Mouse (Mus musculus): ENCODE data around the gene Dnajc5g. TPM values are rescaled to one million over a fixed set of nuclear protein-coding genes. Genes with fewer than 3 reads are reported as not detected.

Gene Dnajc5g
- polyA plus RNA-seq, 1 experiment from 2014 or later, result not detected

GRCm38 (mm10) chr5:31080059-31080794 lies 25.9 kb upstream of the Dnajc5g start:
- ATAC-seq (ENCODE audit: low FRiP score, low TSS enrichment), result no peak
- H3K27ac ChIP-seq (replicated peaks), result no peak overlapping the region
- H3K4me3 ChIP-seq (ENCODE audit: low read depth, low read length), result no peak overlapping the region

GRCm38 (mm10) chr5:31080795-31081164 lies 25.3 kb upstream of the Dnajc5g start:
- no peak for DNase-seq (ENCODE audit: low spot score)
- Histone ChIP-seq H3K4me3 (ENCODE audit: low read depth, low read length) (no peak overlapping the region), H3K4me2 (replicated peaks; ENCODE audit: low read depth) (no peak overlapping the region), H3K27me3 (ENCODE audit: control insufficient read depth, insufficient read depth, low read length) (peaks cover 5% of the 10 kb centered on the region; the same call in 1 of the 2 replicates), H3K9ac (ENCODE audit: low read length) (no peak overlapping the region), H3K9me3 (ENCODE audit: control insufficient read depth, low read length) (no peaks in the 10 kb centered on the region), H3K27ac (replicated peaks) (no peak overlapping the region), H3K36me3 (ENCODE audit: control insufficient read depth, insufficient read depth, low read length) (peaks cover 18% of the 10 kb centered on the region), H3K4me1 (replicated peaks; ENCODE audit: control insufficient read depth, insufficient read depth) (no peaks in the 10 kb centered on the region)
- TF ChIP-seq EP300 (optimal IDR thresholded peaks at IDR 0.05) (no peak), CTCF (IDR thresholded peaks at IDR 0.05; ENCODE audit: low read depth) (no peak)
- 53% methylated on average over 3 of the region's 3 CpGs for WGBS
- no peak for ATAC-seq (ENCODE audit: low FRiP score, low TSS enrichment)

More at GRCm38 (mm10) chr5:31080059-31080794, 25.9 kb upstream of the Dnajc5g start:
- H3K4me2 ChIP-seq (replicated peaks; ENCODE audit: low read depth), result no peak overlapping the region
- H3K36me3 ChIP-seq (ENCODE audit: control insufficient read depth, insufficient read depth, low read length), result peaks cover 19% of the 10 kb centered on the region
- no peak overlapping the region for H3K9ac ChIP-seq (ENCODE audit: low read length)
- TF ChIP-seq CTCF (IDR thresholded peaks at IDR 0.05; ENCODE audit: low read depth) (no peak), EP300 (optimal IDR thresholded peaks at IDR 0.05) (no peak)
- no peak for DNase-seq (ENCODE audit: low spot score)
- no peaks in the 10 kb centered on the region for H3K9me3 ChIP-seq (ENCODE audit: control insufficient read depth, low read length)
- H3K4me1 ChIP-seq (replicated peaks; ENCODE audit: control insufficient read depth, insufficient read depth), result no peaks in the 10 kb centered on the region
- peaks cover 5% of the 10 kb centered on the region; the same call in 1 of the 2 replicates for H3K27me3 ChIP-seq (ENCODE audit: control insufficient read depth, insufficient read depth, low read length)
- 62% methylated on average over 13 of the region's 13 CpGs for WGBS

- H3K27ac ChIP-seq (replicated peaks), result no peak overlapping the region
- no peak for TF ChIP-seq EP300 (optimal IDR thresholded peaks at IDR 0.05)
- peak; percentile 77 for TF ChIP-seq CTCF (IDR thresholded peaks at IDR 0.05; ENCODE audit: low read depth)
- H3K9me3 ChIP-seq (ENCODE audit: control insufficient read depth, low read length), result no peaks in the 10 kb centered on the region
- DNase-seq (ENCODE audit: low spot score) (peak; percentile 59), ATAC-seq (ENCODE audit: low FRiP score, low TSS enrichment) (no peak)
- H3K27me3 ChIP-seq (ENCODE audit: control insufficient read depth, insufficient read depth, low read length), result peaks cover 5% of the 10 kb centered on the region; the same call in 1 of the 2 replicates
- H3K9ac ChIP-seq (ENCODE audit: low read length), result no peak overlapping the region
- H3K4me1 ChIP-seq (replicated peaks; ENCODE audit: control insufficient read depth, insufficient read depth), result no peaks in the 10 kb centered on the region
- H3K4me2 ChIP-seq (replicated peaks; ENCODE audit: low read depth), result no peak overlapping the region
- H3K36me3 ChIP-seq (ENCODE audit: control insufficient read depth, insufficient read depth, low read length), result peaks cover 11% of the 10 kb centered on the region
- H3K4me3 ChIP-seq (ENCODE audit: low read depth, low read length), result no peak overlapping the region
- 84% methylated on average over 3 of the region's 3 CpGs for WGBS
Measured at GRCm38 (mm10) chr5:31081386-31081785, 24.7 kb upstream of the Dnajc5g start.

GRCm38 (mm10) chr5:31082355-31082754 lies 23.7 kb upstream of the Dnajc5g start:
- peak; percentile 70 for DNase-seq (ENCODE audit: low spot score)
- H3K4me1 ChIP-seq (replicated peaks; ENCODE audit: control insufficient read depth, insufficient read depth), result no peaks in the 10 kb centered on the region
- H3K4me3 ChIP-seq (ENCODE audit: low read depth, low read length), result no peak overlapping the region
- no peak overlapping the region for H3K9ac ChIP-seq (ENCODE audit: low read length)
- ATAC-seq (ENCODE audit: low FRiP score, low TSS enrichment), result peak; percentile 41
- TF ChIP-seq CTCF (IDR thresholded peaks at IDR 0.05; ENCODE audit: low read depth), result peak; percentile 75
- TF ChIP-seq EP300 (optimal IDR thresholded peaks at IDR 0.05), result no peak
- peaks cover 8% of the 10 kb centered on the region; the same call in 1 of the 2 replicates for H3K36me3 ChIP-seq (ENCODE audit: control insufficient read depth, insufficient read depth, low read length)
- no peak overlapping the region for H3K4me2 ChIP-seq (replicated peaks; ENCODE audit: low read depth)
- WGBS, result 11% methylated on average over 5 of the region's 5 CpGs
- H3K27ac ChIP-seq (replicated peaks), result no peak overlapping the region
- H3K9me3 ChIP-seq (ENCODE audit: control insufficient read depth, low read length), result no peaks in the 10 kb centered on the region
- peaks cover 5% of the 10 kb centered on the region; the same call in 1 of the 2 replicates for H3K27me3 ChIP-seq (ENCODE audit: control insufficient read depth, insufficient read depth, low read length)

- H3K9ac ChIP-seq (ENCODE audit: low read length), result no peak overlapping the region
- no peak overlapping the region for H3K4me2 ChIP-seq (replicated peaks; ENCODE audit: low read depth)
- ATAC-seq (ENCODE audit: low FRiP score, low TSS enrichment) (no peak), DNase-seq (ENCODE audit: low spot score) (no peak)
- H3K4me1 ChIP-seq (replicated peaks; ENCODE audit: control insufficient read depth, insufficient read depth), result no peaks in the 10 kb centered on the region
- no peak overlapping the region for H3K4me3 ChIP-seq (ENCODE audit: low read depth, low read length)
- H3K9me3 ChIP-seq (ENCODE audit: control insufficient read depth, low read length), result no peaks in the 10 kb centered on the region
- peaks cover 3% of the 10 kb centered on the region; the same call in 1 of the 2 replicates for H3K36me3 ChIP-seq (ENCODE audit: control insufficient read depth, insufficient read depth, low read length)
- 30% methylated on average over 12 of the region's 12 CpGs for WGBS
- H3K27ac ChIP-seq (replicated peaks), result no peak overlapping the region
- peaks cover 5% of the 10 kb centered on the region; the same call in 1 of the 2 replicates for H3K27me3 ChIP-seq (ENCODE audit: control insufficient read depth, insufficient read depth, low read length)
- TF ChIP-seq CTCF (IDR thresholded peaks at IDR 0.05; ENCODE audit: low read depth) (no peak), EP300 (optimal IDR thresholded peaks at IDR 0.05) (no peak)
Measured at GRCm38 (mm10) chr5:31082935-31083625, 23.0 kb upstream of the Dnajc5g start.
